Mouse (Mus musculus): ENCODE measurements around the gene Tpbgl.

Gene Tpbgl

DNA sequence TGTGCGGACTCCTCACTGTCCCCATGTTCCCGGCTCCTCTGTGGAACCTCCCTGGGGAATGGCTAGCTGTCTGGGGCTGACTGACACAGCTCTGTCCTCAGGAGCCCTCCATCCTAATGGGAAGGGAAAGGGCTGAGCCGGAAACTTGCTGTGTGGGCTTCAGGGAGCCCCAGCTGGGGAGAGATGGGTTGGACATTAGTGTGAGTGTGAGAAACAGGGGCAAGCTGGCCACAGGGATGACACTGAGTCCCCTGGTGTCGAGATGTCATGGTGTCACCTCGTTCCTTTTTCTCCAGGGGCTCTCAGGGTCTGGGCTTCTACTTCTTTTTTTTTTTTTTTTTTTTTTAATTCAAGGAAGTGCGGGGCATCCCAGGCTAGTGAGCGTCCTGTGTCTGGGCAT lies 44.6 kb downstream of the Tpbgl start:
- no peak for DNase-seq (ENCODE audit: low read depth, low spot score)

DNA sequence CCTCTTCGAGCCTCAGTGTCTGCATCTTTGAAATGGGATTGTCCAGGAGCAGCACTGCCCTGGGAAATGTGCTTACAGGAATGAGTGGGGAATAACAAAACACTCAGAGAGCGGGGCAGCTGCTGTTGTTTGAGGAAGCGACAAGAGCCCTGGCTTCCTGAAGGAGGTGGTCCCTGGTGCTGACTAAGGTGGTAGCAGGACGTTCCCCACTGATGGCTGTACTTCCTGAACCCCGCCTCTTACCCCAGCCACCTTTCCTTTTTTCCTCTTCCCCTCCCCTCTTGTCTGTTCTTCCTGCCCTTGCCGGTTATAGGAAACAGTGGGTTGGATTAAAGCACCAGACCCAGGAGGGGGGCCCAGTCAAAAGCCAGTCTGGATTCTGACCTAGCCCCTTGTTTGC lies 46.7 kb downstream of the Tpbgl start:
- no peak for DNase-seq (ENCODE audit: low read depth, low spot score)

DNA sequence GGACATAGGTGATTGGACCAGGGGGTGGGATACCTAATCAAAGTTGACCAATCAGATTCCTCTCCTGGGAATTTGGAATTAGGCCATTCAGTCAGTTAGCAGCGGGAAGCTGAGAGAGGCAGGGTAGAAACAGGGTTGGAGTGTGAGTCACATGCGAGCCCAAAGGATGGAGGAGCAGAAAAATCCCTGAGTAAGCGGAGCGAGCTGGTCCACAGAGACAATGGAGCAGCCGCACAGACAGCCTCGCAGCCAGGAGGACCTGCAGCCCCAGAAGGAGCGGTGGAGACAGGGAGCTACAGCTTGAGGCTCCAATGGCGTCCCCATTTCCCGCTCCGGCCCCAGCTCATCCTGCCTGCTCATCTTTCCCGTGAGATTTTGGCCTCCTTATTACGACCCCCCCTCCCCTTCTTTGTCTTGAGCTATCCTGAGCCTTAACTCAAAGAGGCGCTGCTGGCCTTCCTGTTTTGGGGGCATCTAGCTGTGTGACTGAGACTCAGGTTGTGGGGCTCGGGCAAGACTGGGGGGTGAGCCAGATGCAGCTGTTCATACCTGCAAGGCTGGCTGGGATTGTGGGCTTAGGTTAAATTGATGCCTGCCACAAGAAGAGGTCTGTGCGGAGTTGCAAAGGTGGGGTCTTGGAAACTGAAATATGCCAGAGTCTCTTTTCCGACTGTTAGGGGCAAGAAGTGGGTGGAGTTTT lies 47.3 kb downstream of the Tpbgl start:
- no peak for DNase-seq (ENCODE audit: low read depth, low spot score)

DNA sequence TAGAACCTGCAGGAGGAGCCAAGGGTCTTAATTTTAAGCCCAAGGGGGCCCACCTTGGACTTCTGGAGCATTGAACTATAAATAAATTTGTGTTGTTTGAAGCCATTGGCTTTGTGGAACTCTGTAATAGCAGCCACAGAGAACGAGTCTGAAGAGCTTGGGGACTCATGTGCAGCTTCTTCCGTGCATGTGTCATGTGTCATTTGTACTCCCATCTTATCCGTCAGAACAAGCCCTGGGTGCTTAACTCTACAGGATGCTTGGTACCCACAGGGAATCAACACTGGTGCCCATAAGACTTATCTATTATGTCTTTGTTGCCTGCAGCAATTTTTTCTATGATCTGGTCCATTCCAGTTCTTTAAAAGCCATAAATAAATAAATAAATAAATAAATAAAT lies 48.7 kb downstream of the Tpbgl start:
- no peak for DNase-seq (ENCODE audit: low read depth, low spot score)

All from A20 (cell line).